Mouse (Mus musculus) heart, adult 8-10 months (tissue): ENCODE data around the gene Snx19. TPM values are rescaled to one million over a fixed set of nuclear protein-coding genes. Genes with fewer than 3 reads are reported as not detected.

Experiments
- DNase-seq: peaks from one replicate; pipeline ENCODE4 v3.0.0; 2022; ENCODE audit warnings: low spot score
- total RNA-seq, 4 experiments: library from RNA; stranded (reverse); gene quantifications; 2 replicates each; pipeline ENCODE4 v1.2.4; 2022

Gene Snx19
- total RNA-seq, 4 experiments from 2014 or later = 25.0 to 30.9 (median 27.3) TPM

DNA sequence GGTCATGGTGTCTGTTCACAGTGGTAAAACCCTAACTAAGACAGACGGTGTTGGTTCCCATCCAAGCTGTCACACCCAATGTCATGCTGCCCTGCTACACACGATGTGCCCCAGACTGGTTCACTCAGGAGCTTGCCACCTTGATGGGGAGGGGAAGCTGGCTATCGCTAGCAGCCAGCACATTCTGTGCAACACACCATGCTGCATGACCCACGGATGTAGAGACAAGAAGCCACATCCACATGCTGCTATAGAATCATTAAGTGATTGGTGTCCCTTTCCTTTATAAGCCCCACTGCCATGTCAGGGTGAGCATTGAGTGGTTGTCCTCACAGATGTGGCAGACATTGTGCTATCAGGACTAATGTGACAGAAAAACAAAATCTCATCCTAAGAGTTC lies 55.2 kb downstream of the Snx19 start:
- no peak for DNase-seq

DNA sequence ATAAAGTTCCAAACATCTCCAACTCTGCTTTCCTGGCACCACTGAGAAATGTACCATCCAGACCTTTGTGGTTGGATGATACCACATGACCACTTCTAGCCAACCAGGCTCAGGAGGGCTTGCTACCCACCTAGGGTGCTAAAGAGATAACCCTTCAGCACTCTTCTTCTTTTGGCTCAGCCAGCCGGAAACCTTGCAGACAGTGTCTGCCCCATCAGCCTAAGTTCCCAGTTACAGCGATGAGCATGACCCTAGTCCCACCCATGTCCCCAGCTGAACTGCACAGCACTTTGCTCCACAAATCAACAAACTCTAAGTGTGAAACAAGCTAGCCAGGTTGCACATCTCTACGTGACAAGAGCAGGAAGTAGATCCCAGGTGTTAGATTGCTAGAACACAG lies 57.3 kb downstream of the Snx19 start:
- no peak for DNase-seq

DNA sequence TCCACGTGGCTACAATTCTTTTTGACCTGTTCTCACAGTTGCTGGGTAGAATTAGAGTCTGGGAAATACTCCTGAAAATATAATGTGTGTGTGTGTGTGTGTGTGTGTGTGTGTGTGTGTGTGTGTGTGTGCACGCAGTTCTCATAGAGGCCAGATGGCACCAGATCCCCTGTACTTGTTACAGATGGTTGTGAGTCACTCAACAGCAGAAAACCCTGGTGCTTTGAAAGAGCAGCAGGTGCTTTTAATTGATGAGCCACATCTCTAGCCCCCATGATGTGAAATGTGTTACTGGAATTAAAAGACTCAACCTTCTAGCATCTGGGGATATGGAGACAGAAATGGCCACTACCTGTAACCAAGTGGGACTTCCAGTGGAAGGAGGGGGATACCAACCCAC lies 58.3 kb downstream of the Snx19 start:
- DNase-seq = no peak

DNA sequence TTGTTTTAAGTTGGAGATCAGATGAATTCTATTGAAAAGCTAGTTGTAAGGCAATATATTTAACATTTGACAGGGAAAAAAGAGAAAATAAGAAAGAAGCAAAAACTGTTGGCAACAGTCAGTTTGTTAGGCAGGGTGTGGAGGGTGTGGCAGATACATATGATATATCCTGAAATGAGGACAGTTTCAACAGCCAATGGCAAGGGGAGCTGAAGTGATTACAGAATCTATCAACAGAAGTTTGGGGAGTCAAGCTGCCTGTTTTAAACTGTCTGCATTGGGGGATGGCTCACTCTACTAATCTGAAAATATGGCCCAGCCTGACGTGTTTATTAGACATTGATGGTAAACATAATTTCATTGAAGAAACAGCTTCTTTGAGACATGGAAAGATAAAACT lies 61.5 kb downstream of the Snx19 start:
- no peak for DNase-seq

DNA sequence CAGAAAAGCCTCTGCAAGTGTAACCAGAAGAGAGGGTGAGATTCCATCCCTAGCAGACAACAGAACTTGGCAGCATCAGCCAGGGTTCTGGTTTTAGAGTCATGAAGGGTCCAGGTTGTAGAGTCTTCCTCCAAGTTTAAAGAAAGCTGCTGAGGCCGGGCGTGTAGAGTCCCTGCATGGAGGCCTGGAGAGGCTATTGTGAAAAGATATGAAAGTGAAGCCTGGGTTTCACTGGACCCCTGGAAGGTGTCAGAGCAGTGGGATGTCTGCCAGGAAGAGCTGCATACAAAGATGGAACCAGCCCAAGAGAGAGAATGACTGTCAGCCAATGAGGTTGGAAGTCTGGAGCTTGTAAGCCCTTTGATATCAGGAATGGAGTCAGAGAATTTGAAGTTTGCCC lies 67.5 kb downstream of the Snx19 start:
- no peak for DNase-seq

DNA sequence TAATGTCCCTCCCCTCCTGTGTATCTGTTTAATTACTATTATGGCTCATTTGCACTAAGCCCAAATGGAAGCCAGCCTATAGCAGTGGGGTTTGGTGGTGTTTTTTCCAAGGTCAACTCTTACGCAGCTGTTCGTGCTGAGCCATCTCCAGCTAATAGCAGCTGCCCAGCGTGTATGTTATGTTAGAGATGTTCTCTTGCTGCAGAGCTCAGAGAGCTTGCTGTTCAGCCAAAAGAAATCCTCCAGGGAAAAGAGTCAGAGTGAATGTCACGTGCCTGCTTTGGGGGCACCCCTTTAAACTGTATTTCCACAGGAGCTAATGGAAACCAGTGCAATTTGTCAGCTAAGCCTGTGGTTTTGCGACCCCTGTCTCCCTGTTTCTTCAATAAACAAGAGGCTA lies 82.1 kb downstream of the Snx19 start:
- DNase-seq = peak; percentile 67

DNA sequence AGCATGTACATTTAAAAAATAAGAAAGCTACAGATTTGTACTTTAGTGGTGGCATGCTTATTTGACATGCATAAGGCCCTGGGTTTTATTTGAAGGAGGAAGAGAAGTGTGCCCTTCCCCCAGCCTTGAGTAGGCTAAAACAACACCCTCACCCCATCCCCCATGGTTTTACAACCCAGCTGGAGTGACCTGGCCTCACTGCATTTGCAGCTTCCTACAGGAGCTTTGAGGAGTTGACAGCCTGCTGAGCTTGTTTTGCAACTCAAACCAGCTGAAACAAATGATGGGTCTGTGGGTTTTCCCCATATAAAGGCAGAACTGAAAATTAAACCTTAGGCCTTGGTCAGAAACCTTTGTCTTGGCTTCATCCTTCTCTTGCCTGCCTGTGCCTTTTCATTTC lies 89.0 kb downstream of the Snx19 start:
- no peak for DNase-seq
